Mouse (Mus musculus): ENCODE measurements around the gene Lzts3.

DNA sequence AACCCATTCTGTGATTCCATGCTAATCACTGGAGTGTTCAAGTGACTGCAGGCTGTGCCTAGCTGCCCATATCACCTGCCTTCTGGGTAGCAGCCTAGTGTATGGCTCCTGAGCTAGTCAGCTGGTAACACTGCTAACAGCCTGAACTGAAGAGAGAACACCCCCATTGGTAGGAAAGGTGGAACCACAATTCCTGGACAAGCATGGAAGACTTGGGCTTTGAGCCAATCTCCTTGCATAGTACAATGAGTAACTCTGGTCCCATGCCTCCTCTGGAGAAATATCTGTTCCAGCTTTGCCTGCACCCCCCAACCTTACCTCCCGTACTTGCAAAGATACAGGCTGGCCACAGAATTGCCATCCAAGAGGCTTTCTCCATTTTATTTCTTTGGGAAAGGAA, 10.2 kb downstream of the Lzts3 start:
- TF ChIP-seq TAL1 (IDR thresholded peaks at IDR 0.05; ENCODE audit: low read length) = no peak
- TF ChIP-seq GATA1 (IDR thresholded peaks at IDR 0.05; ENCODE audit: low read length) = no peak
